Mouse (Mus musculus): ENCODE results near the gene Cacna2d4.

Gene Cacna2d4

DNA sequence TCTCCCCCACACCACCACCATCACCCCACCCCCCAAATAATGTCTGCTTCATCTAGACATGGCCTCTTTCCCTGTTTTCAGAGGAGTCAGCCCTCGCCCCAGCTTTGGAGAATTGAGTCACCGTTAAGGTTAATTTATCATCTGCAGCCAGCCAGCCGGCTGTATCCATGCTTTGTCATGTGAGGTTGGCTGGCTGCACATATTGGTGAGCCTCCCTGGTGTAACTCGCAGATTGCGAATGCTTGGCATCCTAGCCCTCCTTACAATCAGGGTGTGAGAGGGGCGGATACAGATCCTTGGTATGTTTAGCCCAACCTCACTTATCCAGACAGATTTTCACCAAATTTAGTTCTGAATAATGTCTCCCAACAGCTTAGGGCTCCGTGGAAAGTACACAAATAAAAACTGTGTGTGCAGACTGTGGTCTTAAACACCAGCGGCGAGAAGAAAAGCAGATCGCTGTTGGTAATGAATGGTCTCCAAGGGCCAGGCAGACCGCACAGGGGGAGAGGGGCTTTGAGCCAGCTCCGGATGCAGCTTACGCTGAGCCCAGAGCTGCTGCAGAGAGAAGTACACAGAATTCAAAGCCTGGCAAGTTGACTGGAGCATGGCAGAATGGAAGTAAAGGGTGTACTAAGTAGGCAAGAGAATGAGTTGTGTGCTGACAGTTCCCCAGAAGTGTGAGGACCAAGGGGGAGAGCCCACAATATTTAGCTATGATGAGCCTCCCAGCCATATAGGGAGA lies 11.7 kb upstream of the Cacna2d4 start:
- no peak for DNase-seq

DNA sequence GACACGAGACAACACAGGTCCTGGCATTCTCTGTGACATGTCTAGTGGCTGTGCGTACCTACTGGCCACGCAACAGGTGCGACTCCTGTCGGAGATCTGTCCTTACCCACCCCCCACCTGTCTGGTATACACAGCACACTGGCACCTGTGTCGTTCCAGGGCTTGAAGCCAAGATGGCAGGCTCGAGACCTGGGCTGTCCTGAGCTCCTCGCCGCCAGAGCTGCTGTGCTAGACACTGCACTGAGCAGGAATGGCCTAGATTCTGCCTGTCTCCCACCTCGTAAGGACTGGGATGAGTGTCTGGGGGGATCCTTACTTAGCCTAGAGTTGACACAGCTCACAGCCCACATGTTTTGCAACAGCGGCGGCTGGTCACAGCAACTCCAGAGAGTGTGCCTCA lies 11.1 kb upstream of the Cacna2d4 start:
- no peak for DNase-seq

DNA sequence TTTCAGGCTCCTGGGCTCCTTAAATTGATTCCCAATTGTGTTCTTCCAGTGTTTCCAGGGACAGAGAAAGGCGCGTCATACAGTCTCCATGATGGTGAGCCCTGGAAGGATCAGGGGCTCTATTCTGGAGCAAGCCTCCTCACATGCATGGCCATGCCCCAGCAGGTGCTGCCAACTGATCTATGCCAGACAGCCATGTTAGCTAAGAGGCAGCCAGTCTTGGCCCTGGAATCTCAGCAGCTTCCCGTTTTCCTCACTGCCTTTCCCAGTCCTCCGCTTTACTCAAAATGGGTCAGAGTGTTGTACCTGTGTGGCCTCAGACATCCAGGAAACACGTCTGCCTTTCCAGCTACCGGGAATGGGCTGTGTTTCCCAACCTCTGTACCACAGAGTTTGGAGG lies 10.6 kb upstream of the Cacna2d4 start:
- DNase-seq: no peak

DNA sequence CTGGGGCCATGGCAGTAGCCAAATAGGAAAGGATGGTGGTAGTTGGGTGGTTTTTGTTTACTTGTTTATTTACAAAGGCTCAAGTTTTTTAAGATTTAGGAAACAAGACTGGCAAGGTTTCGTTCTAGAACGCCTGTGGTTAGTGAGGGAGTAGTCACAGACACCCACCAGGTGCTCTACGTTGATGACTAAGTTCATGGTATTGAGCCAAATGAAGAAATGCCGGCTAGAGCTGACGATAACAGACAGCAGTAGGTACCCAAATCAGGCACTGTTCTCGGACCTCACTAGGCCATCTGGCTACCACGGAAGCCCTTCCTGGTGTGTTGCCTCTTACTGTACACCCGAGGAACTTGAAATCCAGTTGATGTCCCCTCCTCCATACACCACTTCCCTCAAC lies 9.3 kb upstream of the Cacna2d4 start:
- DNase-seq: no peak

- DNase-seq: no peak
Observed at GRCm38 (mm10) chr6:119228861-119229603, 7.3 kb upstream of the Cacna2d4 start.

DNA sequence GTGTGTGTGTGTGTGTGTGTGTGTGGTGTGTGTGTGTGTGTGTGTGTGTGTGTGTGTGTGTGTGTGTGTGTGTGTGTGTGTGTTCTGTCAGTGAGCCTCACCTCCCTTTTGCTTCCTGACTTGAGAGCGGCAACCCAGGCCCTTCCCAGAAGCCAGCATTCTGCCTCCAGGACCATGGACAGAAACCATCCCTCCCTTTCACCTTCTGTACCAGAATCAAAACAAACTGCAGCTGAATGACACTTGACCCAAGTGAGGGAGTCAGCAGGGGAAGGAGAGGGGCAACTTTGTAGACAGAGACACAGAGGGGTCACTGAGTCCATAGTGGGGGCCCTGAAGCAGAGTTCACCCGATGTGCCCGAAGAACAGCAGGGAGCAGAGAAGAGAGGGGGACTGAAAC lies 3.3 kb upstream of the Cacna2d4 start:
- DNase-seq: no peak

GRCm38 (mm10) chr6:119235441-119235840 lies 885 bp upstream of the Cacna2d4 start:
- no peak for DNase-seq

DNA sequence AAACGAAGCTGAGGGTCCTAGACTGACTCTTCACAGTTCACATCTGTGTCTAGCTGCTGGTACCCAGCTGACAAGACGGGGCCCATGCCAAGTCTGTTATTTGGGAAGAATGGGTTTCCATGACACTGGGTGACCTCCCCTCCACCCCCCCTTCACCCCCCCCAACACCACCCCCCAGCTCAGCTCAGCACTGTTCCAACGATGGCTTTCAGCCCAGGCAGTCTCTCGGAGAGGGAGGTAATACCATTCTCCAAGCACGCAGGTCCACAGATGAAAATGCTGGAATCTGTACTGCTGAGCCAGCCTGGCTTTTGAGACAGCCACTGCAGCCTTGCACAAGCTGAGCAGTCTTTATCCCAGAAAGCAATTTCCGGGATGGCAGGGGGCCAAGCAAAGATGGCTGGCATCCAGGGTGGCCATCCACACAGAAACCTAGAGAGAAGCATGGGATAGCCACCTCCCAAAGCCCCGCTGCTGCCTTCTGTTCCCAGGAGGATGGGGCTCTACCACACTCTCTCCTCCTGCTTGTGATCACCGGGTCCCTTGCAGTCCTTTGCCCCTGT lies 1.2 kb downstream of the Cacna2d4 start:
- peak; percentile 89 for DNase-seq

DNA sequence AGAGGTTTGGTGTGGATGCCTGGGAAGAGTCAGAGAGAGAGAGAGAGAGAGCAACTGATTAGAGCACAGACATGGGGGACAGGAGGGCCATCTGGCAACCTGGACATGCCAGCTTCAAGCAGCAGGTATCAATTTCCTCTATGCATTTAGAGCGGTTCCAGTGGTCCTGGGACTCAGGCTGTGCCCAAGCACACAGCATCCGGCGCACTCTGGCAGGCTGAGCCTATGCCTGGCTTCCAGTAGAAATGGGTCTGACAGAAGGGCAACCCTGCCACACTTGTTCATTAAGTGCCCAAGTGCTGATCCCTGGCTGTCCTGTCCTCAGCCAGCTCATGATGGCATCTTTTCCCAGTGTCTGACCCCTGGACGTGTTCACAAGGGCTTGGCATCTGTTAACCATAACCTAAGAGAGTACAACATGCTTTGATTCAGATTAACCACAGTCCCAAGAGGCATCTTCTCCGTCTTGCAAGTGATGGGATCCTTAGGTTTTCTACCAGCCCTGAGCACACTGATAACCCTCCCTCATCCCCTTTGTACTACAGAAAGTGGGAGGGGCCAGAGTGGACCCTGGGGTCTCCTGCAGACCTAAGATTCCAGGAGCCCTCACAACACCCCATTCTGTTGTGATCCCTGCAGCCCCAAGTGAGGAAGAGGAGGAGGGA lies 3.1 kb downstream of the Cacna2d4 start:
- no peak for DNase-seq

GRCm38 (mm10) chr6:119240256-119240655 lies 3.9 kb downstream of the Cacna2d4 start:
- no peak for DNase-seq

DNA sequence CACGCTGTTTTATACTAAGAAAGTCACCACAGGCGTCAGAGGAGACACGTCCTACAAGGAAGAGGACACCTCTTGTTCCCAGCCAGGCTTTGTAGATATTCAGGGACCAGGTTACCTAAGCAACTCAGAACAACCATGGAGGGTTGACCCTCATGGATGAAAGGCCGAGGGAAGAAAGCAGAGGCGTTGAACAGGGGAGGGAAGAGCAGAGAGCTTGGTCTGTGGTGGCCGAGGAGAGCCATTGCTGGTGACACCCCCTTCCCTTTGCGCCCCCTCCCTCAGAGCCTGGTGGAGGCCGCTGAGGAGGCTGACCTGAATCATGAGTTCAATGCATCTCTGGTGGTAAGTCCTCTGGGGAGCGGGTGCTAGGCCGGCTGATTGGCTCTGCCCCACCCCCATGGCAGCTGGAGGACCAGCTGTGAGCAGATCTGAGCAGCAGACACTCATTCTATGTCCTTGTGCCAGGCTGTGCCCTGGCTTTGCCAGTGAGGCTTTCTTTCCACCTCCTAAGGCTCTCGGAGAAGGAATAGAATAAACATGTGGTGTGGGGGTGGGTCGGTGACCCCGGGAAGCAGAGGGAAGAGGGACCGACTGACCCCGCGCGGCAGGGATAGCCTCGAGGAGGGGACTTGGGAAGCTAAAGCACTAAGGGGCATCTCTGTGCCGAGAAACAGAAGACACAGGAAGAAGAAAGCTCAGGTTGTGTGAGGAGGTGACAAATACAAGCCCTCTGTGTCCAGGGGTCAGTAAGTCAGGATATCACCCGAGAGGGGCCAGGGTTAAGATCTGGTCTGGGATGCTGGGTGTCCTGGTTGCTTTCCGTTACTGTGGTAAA lies 4.8 kb downstream of the Cacna2d4 start:
- DNase-seq: no peak

DNA sequence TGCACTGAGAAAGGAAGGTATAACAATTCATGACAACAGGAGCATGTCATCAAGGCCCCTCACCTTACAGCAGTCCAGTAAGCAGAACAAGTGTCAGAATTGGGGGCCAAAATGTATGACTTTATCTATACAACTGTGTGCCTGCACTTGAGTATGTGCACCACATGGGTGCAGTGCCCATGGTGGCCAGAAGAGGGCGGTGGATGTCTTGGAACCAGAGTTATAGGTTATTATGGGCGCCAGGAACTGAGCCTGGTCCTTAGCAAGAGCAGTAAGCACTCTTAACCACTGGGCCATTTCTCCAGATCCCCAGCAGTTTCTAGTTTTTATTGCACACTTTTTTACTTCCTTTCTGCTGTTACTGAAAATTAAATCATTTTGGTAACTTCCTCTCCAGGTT lies 9.8 kb downstream of the Cacna2d4 start:
- DNase-seq: no peak

DNA sequence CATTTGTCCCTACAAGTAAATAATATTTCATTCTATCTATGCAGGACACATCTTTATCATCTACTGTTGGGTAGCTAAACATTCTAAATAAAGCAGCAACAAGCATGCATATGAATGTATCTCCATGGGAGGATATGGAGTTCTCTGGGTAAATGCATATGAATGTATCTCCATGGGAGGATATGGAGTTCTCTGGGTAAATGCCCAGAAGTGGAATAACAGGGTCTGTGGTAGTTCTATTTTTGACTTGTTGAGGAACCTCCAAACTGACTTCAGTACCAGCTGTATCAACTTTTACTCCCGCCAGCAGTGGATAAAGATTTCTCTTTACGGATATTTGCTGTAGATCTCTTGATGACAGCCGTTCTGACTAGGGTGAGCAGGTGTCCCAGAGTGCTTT lies 12.3 kb downstream of the Cacna2d4 start:
- no peak for DNase-seq

GRCm38 (mm10) chr6:119249726-119250125 lies 13.4 kb downstream of the Cacna2d4 start:
- DNase-seq: no peak

- DNase-seq: no peak
Observed at GRCm38 (mm10) chr6:119251704-119252103, 15.4 kb downstream of the Cacna2d4 start.

- no peak for DNase-seq
Observed at GRCm38 (mm10) chr6:119276713-119277112, 40.4 kb downstream of the Cacna2d4 start.

DNA sequence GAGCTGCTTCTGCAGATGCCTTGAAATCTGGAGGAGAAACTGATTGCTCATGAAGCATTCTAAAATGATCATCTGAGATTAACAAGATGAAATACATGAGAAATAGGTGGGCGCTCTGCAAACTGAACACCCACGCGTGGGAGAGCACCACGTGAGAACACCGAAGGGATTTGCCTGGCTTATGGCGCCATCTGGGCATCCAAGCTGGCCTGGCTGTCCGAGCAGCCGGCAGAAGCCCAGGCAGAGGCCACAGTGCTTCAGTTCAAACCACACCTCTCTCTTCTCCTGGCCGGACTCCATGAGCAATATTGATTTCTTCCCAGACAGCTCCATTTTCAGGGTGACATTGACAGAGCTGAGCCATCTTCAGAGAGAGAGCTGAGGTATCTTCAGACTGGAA lies 44.4 kb downstream of the Cacna2d4 start:
- DNase-seq: peak; percentile 82

DNA sequence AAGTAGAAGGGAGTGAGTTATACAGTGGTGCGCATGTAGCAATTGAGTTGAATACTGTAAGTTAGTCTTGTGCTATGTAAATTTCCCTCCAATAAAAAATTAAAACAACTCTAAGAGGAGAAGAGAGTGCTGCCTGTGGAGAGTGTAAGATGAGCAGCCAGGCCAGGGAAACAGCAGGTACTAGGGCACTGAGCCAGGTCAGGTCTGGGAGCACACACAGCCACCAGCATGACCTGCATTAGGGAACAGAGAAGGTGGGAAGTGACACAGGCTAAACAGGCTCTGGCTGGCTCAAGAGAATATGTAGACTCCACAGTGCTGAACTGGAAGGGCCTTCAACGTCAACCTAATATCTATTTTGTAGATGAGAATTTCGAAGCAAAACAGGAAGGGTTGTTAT lies 65.0 kb downstream of the Cacna2d4 start:
- DNase-seq: peak; percentile 86

- no peak for DNase-seq
Observed at GRCm38 (mm10) chr6:119303331-119303730, 67.0 kb downstream of the Cacna2d4 start.

DNA sequence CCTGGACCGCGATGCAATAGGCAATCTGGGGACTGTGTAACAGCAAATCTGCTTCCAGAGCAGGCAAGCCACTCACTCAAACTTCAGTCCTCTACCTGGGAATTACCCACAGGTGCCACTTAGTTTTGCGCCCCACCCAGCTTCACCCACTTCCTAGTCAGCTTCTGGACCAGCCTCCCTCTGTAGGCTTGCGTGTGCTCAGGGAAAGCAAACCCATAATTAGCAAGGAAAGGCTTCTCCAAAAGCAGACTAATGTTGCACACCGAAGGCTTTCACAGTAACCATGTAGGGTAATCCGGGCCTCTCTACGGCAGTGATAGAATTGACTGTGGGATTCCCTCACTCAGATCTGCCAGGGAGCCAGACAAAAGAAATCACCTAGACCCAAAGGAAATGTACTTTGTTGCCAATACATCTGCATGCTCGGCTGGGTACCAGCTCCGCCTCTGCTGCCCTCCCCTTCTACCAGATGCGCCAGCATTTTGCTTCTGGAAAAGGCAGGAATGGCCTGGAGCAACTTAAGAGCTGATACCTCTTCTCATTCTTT lies 71.6 kb downstream of the Cacna2d4 start:
- no peak for DNase-seq

DNA sequence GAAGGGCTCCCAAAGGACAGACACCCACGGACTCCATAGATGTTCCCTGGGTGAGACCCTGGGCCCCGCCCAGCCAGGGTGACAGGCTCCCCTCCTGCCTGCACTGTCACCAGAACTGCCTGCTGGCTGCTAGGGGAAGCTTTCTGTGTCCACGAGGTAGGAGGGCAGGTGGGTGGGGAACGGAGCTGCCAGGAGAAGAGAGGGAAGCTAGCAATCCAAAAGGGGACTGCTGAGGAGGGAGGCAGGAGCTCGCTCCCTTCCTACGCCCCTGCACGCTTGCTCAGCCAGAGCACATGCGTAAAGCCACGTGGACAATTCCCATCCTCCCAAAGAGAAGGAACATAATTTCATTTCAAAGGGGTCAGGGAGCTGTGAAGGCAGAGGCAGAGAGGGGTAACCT lies 73.8 kb downstream of the Cacna2d4 start:
- peak; percentile 9 for DNase-seq

DNA sequence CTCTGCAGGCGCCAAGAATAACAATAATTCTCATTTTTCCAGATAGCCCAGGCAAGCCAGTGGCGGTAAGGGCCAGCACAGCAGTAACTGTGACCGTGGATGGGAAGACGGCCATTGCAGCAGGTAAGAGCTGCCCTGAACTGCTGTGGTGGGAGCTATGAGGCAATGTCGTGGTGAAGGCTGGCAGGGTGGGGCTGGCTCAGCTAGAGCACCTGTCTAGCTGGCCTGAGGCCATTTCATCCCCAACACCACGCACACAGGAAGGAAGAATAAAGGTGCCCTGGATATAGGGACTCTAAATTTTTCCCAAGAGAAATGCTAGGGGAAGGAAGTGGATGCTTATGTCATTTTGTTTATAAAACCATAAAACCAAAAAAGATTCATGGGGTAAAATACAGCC lies 76.1 kb downstream of the Cacna2d4 start:
- DNase-seq: peak; percentile 44

Measured in cerebellum, adult 11-12 months (tissue).